Mouse (Mus musculus) embryonic fibroblast, embryonic 13.5 days (primary cell): ENCODE results near the gene D730048I06Rik. TPM values are rescaled to one million over a fixed set of nuclear protein-coding genes. Genes with fewer than 3 reads are reported as not detected.
"Not testable (repeated sequence)": the region's sequence is repeated elsewhere in the genome, so short reads cannot be mapped to it uniquely, and the experiment has no call there.

Experiments
- H3K27ac ChIP-seq: 2 replicates; pipeline ENCODE4 v1.5.1; 2012; ENCODE audit warnings: low read length, control low read depth, inconsistent platforms; ENCODE audit not compliant: insufficient read depth
- H3K4me1 ChIP-seq: 2 replicates; pipeline ENCODE4 v1.6.1; 2011; ENCODE audit warnings: low read length; ENCODE audit not compliant: control insufficient read depth, insufficient read depth
- H3K4me3 ChIP-seq: 2 replicates; pipeline ENCODE4 v1.5.1; 2011; ENCODE audit warnings: mild to moderate bottlenecking, control low read depth, low read length; ENCODE audit not compliant: insufficient read depth
- CTCF ChIP-seq: IDR thresholded peaks from 2 replicates; pipeline ENCODE4 v1.5.1; 2011; ENCODE audit warnings: mild to moderate bottlenecking, control low read depth, low read length, moderate library complexity, borderline replicate concordance; ENCODE audit not compliant: insufficient read depth
- POLR2A ChIP-seq: IDR thresholded peaks from 2 replicates; pipeline ENCODE4 v1.6.1; 2011; ENCODE audit warnings: low read depth, mild to moderate bottlenecking, control low read depth, low read length, moderate library complexity
- polyA plus RNA-seq: library from polyadenylated mRNA; stranded (reverse); fragments of >200 nt; gene quantifications from 2 replicates; pipeline ENCODE4 v1.2.4, GENCODE M21; 2011; ENCODE audit warnings: low read depth; ENCODE audit not compliant: missing spikeins, insufficient read length

D730048I06Rik gene
- polyA plus RNA-seq = not detected in 2 replicates

DNA sequence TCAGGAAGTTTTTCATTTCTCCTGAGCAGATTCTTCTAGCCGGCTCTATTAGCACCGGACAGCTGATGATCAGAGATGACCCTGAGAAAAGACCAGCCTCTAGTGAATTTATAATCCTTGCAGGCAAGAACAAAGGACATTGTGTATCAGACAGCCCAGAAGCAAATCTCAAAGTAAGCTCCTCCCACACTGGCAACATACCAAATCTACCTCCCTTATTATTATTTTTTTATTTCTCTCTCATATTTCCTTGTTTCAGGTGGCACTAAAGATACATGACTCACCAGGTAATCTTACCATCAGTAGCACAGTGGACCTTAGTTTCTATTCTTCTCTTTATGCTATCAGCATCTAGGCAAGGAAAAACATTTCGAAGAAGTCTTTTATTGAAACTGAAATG, at the start of gene D730048I06Rik, which contains the start of gene Gm27235:
Gene D730048I06Rik (minus strand): TSS at position 112 of the 400 bp plus-strand sequence.
Gene Gm27235 (minus strand): TSS at position 101 of the 400 bp plus-strand sequence.
- Histone ChIP-seq H3K27ac (no peak within 1 kb of the TSS), H3K4me3 (no peak within 1 kb of the TSS), H3K4me1 (no peaks in the 10 kb centered on the region)
- no peak for TF ChIP-seq CTCF
- no peak for TF ChIP-seq POLR2A

- not testable (repeated sequence) for H3K4me3 ChIP-seq, H3K27ac ChIP-seq, H3K4me1 ChIP-seq
Observed at GRCm38 (mm10) chr9:35817881-35818280, 28.0 kb upstream of the D730048I06Rik start.

- H3K4me3 ChIP-seq = no peak overlapping the region
- no peak for TF ChIP-seq CTCF
- no peak for TF ChIP-seq POLR2A
- no peak overlapping the region for H3K27ac ChIP-seq
- H3K4me1 ChIP-seq = no peaks in the 10 kb centered on the region
Observed at GRCm38 (mm10) chr9:35798146-35798545, 8.2 kb upstream of the D730048I06Rik start.

DNA sequence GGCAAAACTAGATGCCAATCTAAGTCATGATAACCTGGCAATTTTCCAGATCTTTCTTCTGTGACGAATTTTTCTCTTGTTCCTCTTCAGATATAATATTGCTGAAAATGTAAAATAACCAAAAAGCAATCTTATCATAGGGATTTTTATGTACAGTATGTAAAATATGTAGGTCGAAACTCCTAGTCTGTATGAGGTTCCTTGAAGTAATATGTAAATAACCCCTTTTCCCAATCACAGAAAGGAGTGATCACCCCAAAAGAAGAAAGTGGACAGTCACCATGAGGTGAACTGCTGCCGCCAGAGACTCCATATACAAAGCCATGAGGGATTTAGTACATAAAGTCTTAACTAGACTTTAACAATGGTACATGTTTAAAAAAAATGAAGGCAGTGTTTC, 11.9 kb downstream of the D730048I06Rik start, which contains the start of gene Gm17727:
Gene Gm17727 (minus strand): TSS at position 101 of the 400 bp plus-strand sequence.
- no peak within 1 kb of the TSS for H3K4me3 ChIP-seq
- no peak for TF ChIP-seq POLR2A
- TF ChIP-seq CTCF = no peak
- H3K27ac ChIP-seq = no peak within 1 kb of the TSS
- H3K4me1 ChIP-seq = no peaks in the 10 kb centered on the region

DNA sequence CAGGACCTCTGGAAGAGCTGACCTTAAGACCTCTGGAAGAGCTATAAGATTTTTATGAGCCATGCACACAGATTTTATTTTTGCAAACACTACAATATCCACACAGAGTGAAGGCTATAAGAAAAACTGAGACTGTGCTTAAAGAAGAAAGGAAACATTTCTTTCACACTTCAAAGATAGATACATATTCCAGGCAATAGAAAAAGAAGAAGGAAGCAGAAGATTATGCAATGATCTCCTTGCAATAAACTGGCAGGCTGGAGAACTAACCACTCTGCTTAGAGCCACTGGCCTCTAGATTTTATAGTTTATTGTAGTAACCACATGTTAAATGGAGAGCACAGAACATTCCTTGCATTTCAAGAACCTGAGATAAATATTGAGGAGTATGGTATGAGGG, 33.1 kb downstream of the D730048I06Rik start:
- Histone ChIP-seq H3K4me1 (no peaks in the 10 kb centered on the region), H3K27ac (no peak overlapping the region), H3K4me3 (no peak overlapping the region)
- no peak for TF ChIP-seq CTCF
- no peak for TF ChIP-seq POLR2A

GRCm38 (mm10) chr9:35740749-35741148, 49.2 kb downstream of the D730048I06Rik start, which contains the start of gene Gm17677:
Gene Gm17677 (plus strand): TSS chr9:35741049.
- no peaks in the 10 kb centered on the region for H3K4me1 ChIP-seq
- no peak within 1 kb of the TSS for H3K27ac ChIP-seq
- TF ChIP-seq CTCF (no peak), POLR2A (no peak)
- H3K4me3 ChIP-seq = no peak within 1 kb of the TSS

Other genes starting within 250 kb of the D730048I06Rik start
- 0.26 and 0.28 TPM in 2 replicates for gene Ddx25, start 231.6 kb downstream of the D730048I06Rik start, polyA plus RNA-seq
- gene Pus3, start 231.5 kb downstream of the D730048I06Rik start, polyA plus RNA-seq = 9.6 and 12.7 TPM in 2 replicates
- 0.23 and 0.53 TPM in 2 replicates for gene Pate2, start 219.8 kb downstream of the D730048I06Rik start, polyA plus RNA-seq
- gene Hyls1, start 219.7 kb downstream of the D730048I06Rik start, polyA plus RNA-seq = 11.2 and 12.9 TPM in 2 replicates
- not detected in 2 replicates for gene Pate4, start 178.2 kb downstream of the D730048I06Rik start, polyA plus RNA-seq
- not detected in 2 replicates for gene Pate3, start 141.9 kb downstream of the D730048I06Rik start, polyA plus RNA-seq
- not detected in 2 replicates for gene Pate1, start 102.7 kb downstream of the D730048I06Rik start, polyA plus RNA-seq
- gene Gm17677, start 49.1 kb downstream of the D730048I06Rik start, polyA plus RNA-seq = not detected in 2 replicates
- not detected in 2 replicates for gene Gm17727, start 12.0 kb downstream of the D730048I06Rik start, polyA plus RNA-seq
- gene Gm27235, start within 50 bp of the D730048I06Rik start, polyA plus RNA-seq = not detected in 2 replicates
- gene 9230110F15Rik, start 54.0 kb upstream of the D730048I06Rik start, polyA plus RNA-seq = not detected in 2 replicates
- not detected in 2 replicates for gene 9230113P08Rik, start 118.3 kb upstream of the D730048I06Rik start, polyA plus RNA-seq